Mouse (Mus musculus) heart, postnatal 14 days (tissue): ENCODE results near the gene Olfr199. TPM values are rescaled to one million over a fixed set of nuclear protein-coding genes. Genes with fewer than 3 reads are reported as not detected.
"Not testable (repeated sequence)": the region's sequence is repeated elsewhere in the genome, so short reads cannot be mapped to it uniquely, and the experiment has no call there.

ENCODE experiments used
- DNase-seq, 2 experiments: peaks; one replicate each; pipeline ENCODE4 v3.0.0; 2021 to 2022
- intact Hi-C: fragments of 180-260 bp; cut with DNase I; formaldehyde crosslinking; loops from one replicate; pipeline ENCODE4 v1.15.1; 2025
- long read RNA-seq, 2 experiments: library from polyadenylated mRNA; stranded (forward); transcript quantifications; one replicate each; pipeline ENCODE4 v2.0.0; 2021
- total RNA-seq, 2 experiments: library from RNA; stranded (reverse); gene quantifications; 2 replicates each; pipeline ENCODE4 v1.2.3; 2021

Gene Olfr199
- total RNA-seq: not detected
- long read RNA-seq, experiment 1: 0 reads
- long read RNA-seq, experiment 2: 0 reads

DNA sequence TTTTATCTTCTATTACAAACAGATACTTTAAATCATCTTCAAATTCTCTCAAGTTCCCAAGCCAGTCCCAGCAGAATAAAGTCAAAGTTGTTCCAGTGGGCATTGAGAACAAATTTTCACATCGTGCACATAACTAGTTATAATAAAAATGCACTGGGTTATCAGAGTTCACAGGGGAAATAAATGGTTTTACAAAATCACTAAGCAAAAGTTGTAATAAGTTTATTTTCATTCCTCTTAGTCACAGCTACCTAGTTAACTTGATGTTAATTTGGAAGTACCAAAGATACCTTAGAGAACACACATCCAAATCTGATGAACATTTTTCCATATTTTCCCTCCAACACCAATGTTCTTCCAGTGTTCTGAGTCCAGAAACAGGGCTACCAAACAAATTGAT, at the start of gene Olfr199:
Olfr199 (minus strand) TSS at position 101 of the 400 bp plus-strand sequence.
- intact Hi-C loops: not testable (repeated sequence)

DNA sequence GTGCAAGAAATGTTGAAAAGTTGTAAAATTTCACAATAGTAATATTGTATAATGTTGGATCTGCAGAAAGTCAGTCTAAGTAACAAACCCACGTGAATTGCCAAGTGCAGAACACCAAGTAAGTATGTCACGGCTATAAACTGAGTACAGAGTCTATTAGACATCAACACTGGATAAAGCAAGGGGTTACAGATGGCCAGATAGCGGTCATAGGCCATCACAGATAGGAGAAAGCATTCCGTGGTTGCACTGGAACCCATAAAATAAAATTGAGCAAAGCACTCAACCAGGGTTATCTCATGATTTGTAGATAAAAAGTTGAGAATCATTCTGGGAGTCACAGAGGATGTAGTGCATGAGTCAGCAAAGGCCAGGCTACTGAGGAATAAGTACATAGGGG, 49.5 kb upstream of the Olfr199 start:
- intact Hi-C loops, DNase-seq: not testable (repeated sequence)

More for the DNA sequence above, at the start of gene Olfr199:
- DNase-seq: not testable (repeated sequence)

DNA sequence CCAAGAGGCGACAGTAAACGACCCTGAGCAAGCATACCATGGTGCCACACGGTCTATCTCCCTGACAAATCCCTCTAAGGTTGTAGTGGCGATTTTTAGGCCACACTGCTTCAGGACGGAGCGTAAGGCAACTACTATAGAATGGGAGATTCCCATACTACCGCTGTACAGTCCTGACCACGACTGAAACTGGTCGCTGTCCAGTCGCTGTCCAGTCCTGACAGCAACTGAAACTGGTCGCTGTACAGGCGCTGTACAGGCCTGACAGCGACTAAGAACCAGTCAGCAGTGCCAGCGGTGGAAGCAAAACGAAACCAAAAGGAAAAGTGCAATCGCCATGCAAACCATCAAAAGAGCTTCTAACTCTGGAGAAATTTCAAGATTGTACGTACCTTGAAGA, 30.1 kb upstream of the Olfr199 start:
- intact Hi-C loops: no loop called here
- DNase-seq: no peak

GRCm38 (mm10) chr16:59217861-59218260, 1.7 kb downstream of the Olfr199 start:
- not testable (repeated sequence) for DNase-seq

DNA sequence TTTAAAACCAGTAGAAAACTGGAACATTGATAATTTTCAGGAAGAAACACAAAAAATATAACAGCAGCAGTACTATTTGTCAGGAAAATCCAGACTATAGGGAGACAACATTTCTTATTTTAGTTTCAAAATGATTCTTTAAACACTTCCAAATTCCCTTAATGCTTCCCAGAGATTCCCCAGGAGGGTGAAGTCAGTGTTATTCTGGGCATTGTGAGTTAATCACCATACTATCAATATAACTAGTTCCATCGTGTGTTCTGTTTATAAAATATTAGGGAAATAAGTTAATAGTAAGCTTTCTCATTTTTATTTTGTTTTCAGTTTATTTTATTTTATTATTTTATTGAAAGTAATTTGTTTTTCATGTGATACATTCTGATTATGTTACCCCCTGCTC, 16.1 kb downstream of the Olfr199 start, which contains the start of gene Olfr198:
Olfr198 (minus strand) TSS at position 101 of the 400 bp plus-strand sequence.
- DNase-seq, intact Hi-C loops: not testable (repeated sequence)

More at GRCm38 (mm10) chr16:59217861-59218260, 1.7 kb downstream of the Olfr199 start:
- intact Hi-C loops: not testable (repeated sequence)

DNA sequence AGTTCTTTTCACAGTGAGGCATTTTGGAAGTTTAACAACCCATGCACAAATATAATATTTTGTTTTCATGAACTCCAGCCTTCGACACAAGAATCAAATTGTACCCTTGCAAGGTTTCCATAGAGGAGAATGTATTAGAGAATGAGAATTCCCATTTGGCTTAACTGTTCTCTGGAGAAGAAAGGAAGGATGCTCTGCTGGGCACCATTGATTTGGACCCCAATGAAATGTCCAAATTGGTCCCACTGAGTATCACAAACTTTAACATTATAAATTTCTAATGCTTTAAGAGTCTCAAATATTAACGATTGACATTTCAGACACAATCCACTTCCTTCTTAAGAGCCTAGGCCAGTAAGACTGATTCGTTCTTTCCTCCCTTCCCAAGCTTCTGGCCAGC, 49.2 kb downstream of the Olfr199 start, which contains the start of gene Olfr196:
Olfr196 (minus strand) TSS at position 101 of the 400 bp plus-strand sequence.
- DNase-seq: no peak
- intact Hi-C loops: no loop called here

Other genes starting within 250 kb of the Olfr199 start
- not detected for gene Olfr183, start 224.4 kb downstream of the Olfr199 start, total RNA-seq
- gene Olfr186, start 189.5 kb downstream of the Olfr199 start, total RNA-seq: not detected
- not detected for gene Olfr187, start 180.0 kb downstream of the Olfr199 start, total RNA-seq
- gene Olfr190, start 141.8 kb downstream of the Olfr199 start, total RNA-seq: not detected
- not detected for gene Olfr191, start 129.9 kb downstream of the Olfr199 start, total RNA-seq
- not detected for gene Olfr193, start 107.9 kb downstream of the Olfr199 start, total RNA-seq
- not detected for gene Olfr194, start 98.7 kb downstream of the Olfr199 start, total RNA-seq
- not detected for gene Olfr195, start 72.7 kb downstream of the Olfr199 start, total RNA-seq
- gene Olfr196, start 49.3 kb downstream of the Olfr199 start, total RNA-seq: not detected
- not detected for gene Olfr198, start 16.2 kb downstream of the Olfr199 start, total RNA-seq
- gene Olfr201, start 52.9 kb upstream of the Olfr199 start, total RNA-seq: not detected
- not detected for gene Olfr202, start 67.0 kb upstream of the Olfr199 start, total RNA-seq
- gene Olfr203, start 79.1 kb upstream of the Olfr199 start, total RNA-seq: not detected
- not detected for gene Olfr204, start 98.5 kb upstream of the Olfr199 start, total RNA-seq
- not detected for gene Olfr205, start 111.4 kb upstream of the Olfr199 start, total RNA-seq
- not detected for gene Olfr206, start 129.5 kb upstream of the Olfr199 start, total RNA-seq
- gene Olfr209, start 144.2 kb upstream of the Olfr199 start, total RNA-seq: not detected
- gene Gabrr3, start 187.6 kb upstream of the Olfr199 start, total RNA-seq: not detected